ENCODE assay signal across 26 mouse cellular contexts in the genomic region with DNA sequence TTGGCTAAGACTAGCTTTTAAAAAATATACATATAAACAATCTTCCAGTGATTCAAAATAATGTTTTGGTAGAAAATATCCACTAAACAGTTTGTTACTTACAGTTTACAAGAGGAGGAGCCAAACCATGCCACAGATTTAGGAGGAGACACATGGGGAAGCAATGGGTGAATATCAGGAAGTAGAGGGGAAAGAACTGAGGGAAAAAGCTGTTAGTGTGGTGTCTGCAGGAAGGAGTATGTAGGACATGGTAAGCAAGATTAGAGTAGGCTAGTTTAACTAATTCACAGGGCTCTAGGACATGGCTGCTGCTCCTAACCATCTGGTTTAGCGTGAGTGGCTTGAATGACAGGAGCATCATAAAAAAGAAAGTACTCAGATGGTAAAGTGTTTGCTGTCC.
"Had no signal": no experiment of that assay in that cellular context is flagged by ENCODE, and none has a peak within 500 bp of the region (broad histone marks: within the 10 kb centered on the region; RNA-seq: fewer than 3 reads in every experiment).

No protein-coding gene starts in this region.

- H3K4me1 ChIP-seq: heart, embryonic 15.5 days; hindbrain, embryonic 12.5 days; intestine, embryonic 15.5 days; limb, embryonic 15.5 days had no signal

- H3K27ac ChIP-seq: gastrocnemius, adult 2 months; heart, adult 2 months; heart, embryonic 13.5 days; heart, embryonic 15.5 days; hindbrain, embryonic 10.5 days; hindbrain, embryonic 12.5 days; hindbrain, embryonic 14.5 days; intestine, embryonic 15.5 days; limb, embryonic 13.5 days; limb, embryonic 15.5 days; liver, embryonic 12.5 days had no signal

- DNase-seq: gastrocnemius, adult 2 months; gastrocnemius, postnatal 10 days; gastrocnemius, postnatal 25 days; heart, adult 11 months; heart, adult 2 months; heart, postnatal 14 days; heart, postnatal 36 days; kidney, adult 18-20 months; kidney, adult 8-10 months; kidney, postnatal 10 days; kidney, postnatal 25 days; layer of hippocampus, adult 9-11 months; layer of hippocampus, postnatal 36 days; left cerebral cortex, postnatal 4 days had no signal

- H3K9me3 ChIP-seq: heart, embryonic 13.5 days; heart, embryonic 15.5 days; hindbrain, embryonic 10.5 days; hindbrain, embryonic 12.5 days; intestine, embryonic 15.5 days; limb, embryonic 13.5 days; limb, embryonic 15.5 days; liver, embryonic 12.5 days had no signal

- H3K9ac ChIP-seq: heart, embryonic 13.5 days; heart, embryonic 15.5 days; hindbrain, embryonic 12.5 days; hindbrain, embryonic 14.5 days; intestine, embryonic 15.5 days; limb, embryonic 13.5 days; limb, embryonic 15.5 days; liver, embryonic 12.5 days had no signal

- H3K27me3 ChIP-seq: heart, embryonic 13.5 days; heart, embryonic 15.5 days; hindbrain, embryonic 12.5 days; intestine, embryonic 15.5 days; limb, embryonic 13.5 days; limb, embryonic 15.5 days; liver, embryonic 12.5 days had no signal

- H3K36me3 ChIP-seq: heart, embryonic 13.5 days; heart, embryonic 15.5 days; hindbrain, embryonic 10.5 days; hindbrain, embryonic 12.5 days; intestine, embryonic 15.5 days; limb, embryonic 13.5 days; limb, embryonic 15.5 days; liver, embryonic 12.5 days had no signal

- H3K4me3 ChIP-seq: gastrocnemius, adult 2 months; heart, adult 2 months; heart, embryonic 13.5 days; heart, embryonic 15.5 days; hindbrain, embryonic 10.5 days; hindbrain, embryonic 12.5 days; intestine, embryonic 15.5 days; limb, embryonic 13.5 days; limb, embryonic 15.5 days; liver, embryonic 12.5 days had no signal

- ATAC-seq: hindbrain, embryonic 16.5 days; inflammation-experienced regulatory T-cells, adult 6 months; intestine, embryonic 15.5 days; intestine, postnatal 0 days; liver, embryonic 12.5 days had no signal
